Comparison of ENCODE assay signal across 31 mouse cellular contexts in the genomic region with DNA sequence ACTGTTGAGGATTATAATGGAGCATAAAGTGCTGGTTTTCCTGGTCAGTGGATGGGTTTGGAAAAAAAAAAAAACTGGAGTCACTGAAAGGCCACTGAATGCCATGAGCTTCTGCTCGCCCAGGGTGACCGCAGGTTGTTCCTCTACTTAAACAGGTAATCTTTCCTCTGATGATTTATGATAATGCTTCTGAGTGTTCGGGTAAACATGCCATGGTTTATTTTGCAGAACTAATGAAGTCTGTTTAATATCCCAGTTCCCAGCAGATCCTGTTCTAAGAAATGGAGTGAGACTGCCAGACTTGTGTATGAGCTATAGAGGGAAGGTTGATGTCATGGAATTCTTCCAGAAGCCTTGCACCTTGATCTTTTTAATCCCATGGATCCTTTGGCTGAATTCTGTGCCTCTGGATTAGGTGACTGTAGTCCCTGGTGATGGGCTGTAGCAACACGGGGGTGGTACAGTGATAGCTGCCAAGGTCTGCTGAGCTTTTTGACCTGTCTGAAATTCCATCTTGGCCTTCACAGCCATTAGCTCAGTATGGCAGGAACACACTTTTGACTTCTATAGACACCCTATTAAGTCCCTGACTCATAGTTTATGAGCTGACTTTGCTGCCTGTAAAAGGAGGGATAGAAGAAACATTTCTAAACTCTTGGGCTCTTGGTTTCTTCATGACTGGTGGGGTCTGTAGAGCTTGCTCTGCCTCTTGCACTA.
A peak's percentile ranks its signal among the peaks of the same experiment; 100 is the strongest.
DNase-seq lines count a peak whose midpoint lies in the region; ATAC-seq and TF ChIP-seq lines count a peak whose summit lies in the region.
"Had no signal": no experiment of that assay in that cellular context is flagged by ENCODE, and none has a peak within 500 bp of the region (broad histone marks: within the 10 kb centered on the region; RNA-seq: fewer than 3 reads in every experiment).

No protein-coding gene starts in this region.

- TF ChIP-seq CTCF in Patski (IDR thresholded peaks at IDR 0.05): no peak
- no peak for TF ChIP-seq CTCF in kidney, postnatal 0 days (IDR thresholded peaks at IDR 0.05; ENCODE audit: low read depth)

- peak; percentile 42 for DNase-seq in kidney, adult 11 months
- DNase-seq in kidney, postnatal 10 days: no peak
- DNase-seq in Patski (ENCODE audit: low read depth, low spot score): peak; percentile 19
- peak; percentile 50 for DNase-seq in kidney, adult 9 months
- peak; percentile 43 for DNase-seq in kidney, postnatal 0 days (ENCODE audit: low spot score)
- no peak for DNase-seq in adrenal gland, adult 2 months
- DNase-seq in adipocyte (ENCODE audit: low spot score): no peak
- DNase-seq: adrenal gland, postnatal 10 days; B cell, adult 2 months; cerebellum, adult 11 months; cerebellum, adult 2 months; cerebellum, adult 9-11 months; cerebellum, postnatal 25 days; embryo, embryonic 11 days; gastrocnemius, postnatal 10 days; gastrocnemius, postnatal 36 days; heart, postnatal 10 days; heart, postnatal 36 days had no signal

- in situ Hi-C loops in Patski (cut with MboI; ENCODE audit: low pct_unique_long_range_greater_than_20kb): no loop called here

- H3K4me3 ChIP-seq in kidney, postnatal 0 days (replicated peaks; ENCODE audit: low read depth, low read length): no peak overlapping the region
- H3K4me3 ChIP-seq: embryonic facial prominence, embryonic 10.5 days; embryonic facial prominence, embryonic 13.5 days; erythroblast, embryonic 14.5 days; forebrain, embryonic 12.5 days; forebrain, embryonic 15.5 days; heart, embryonic 12.5 days; heart, embryonic 15.5 days; hindbrain, embryonic 10.5 days; hindbrain, embryonic 13.5 days had no signal

- CTCF ChIA-PET in Patski (lab: Charles Lee): interaction anchor here (1.4 kb wide), 1 partner anchor 11 kb away, joined by 3 read pairs; no protein-coding TSS in a partner anchor

- POLR2A ChIA-PET in Patski (lab: Charles Lee): interaction anchor here (0.6 kb wide), 1 partner anchor 128 kb away, joined by 3 read pairs; no protein-coding TSS in a partner anchor

- H3K27me3 ChIP-seq in Patski: peaks cover 11% of the 10 kb centered on the region
- H3K27me3 ChIP-seq in kidney, postnatal 0 days (ENCODE audit: insufficient read depth, low read length): no peaks in the 10 kb centered on the region
- H3K27me3 ChIP-seq: CH12.LX; embryonic facial prominence, embryonic 13.5 days; forebrain, embryonic 12.5 days; forebrain, embryonic 15.5 days; heart, embryonic 12.5 days; heart, embryonic 15.5 days; hindbrain, embryonic 13.5 days had no signal

- H3K36me3 ChIP-seq in kidney, postnatal 0 days (ENCODE audit: insufficient read depth, low read length): no peaks in the 10 kb centered on the region
- H3K36me3 ChIP-seq: embryonic facial prominence, embryonic 10.5 days; embryonic facial prominence, embryonic 13.5 days; forebrain, embryonic 12.5 days; forebrain, embryonic 15.5 days; G1E; heart, embryonic 12.5 days; heart, embryonic 15.5 days; hindbrain, embryonic 10.5 days; hindbrain, embryonic 13.5 days had no signal

- H3K4me1 ChIP-seq in kidney, postnatal 0 days (replicated peaks; ENCODE audit: insufficient read depth, low read length): no peaks in the 10 kb centered on the region
- H3K4me1 ChIP-seq: embryonic facial prominence, embryonic 10.5 days; embryonic facial prominence, embryonic 13.5 days; forebrain, embryonic 12.5 days; forebrain, embryonic 15.5 days; heart, embryonic 12.5 days; hindbrain, embryonic 10.5 days; hindbrain, embryonic 13.5 days had no signal

- no peaks in the 10 kb centered on the region for H3K9me3 ChIP-seq in kidney, postnatal 0 days (replicated peaks; ENCODE audit: low read length)
- H3K9me3 ChIP-seq: embryonic facial prominence, embryonic 10.5 days; embryonic facial prominence, embryonic 13.5 days; forebrain, embryonic 12.5 days; forebrain, embryonic 15.5 days; G1E; heart, embryonic 12.5 days; heart, embryonic 15.5 days; hindbrain, embryonic 10.5 days; hindbrain, embryonic 13.5 days had no signal

- WGBS in kidney, postnatal 0 days: 33% methylated on average over 4 of the region's 4 CpGs

- 0 out of 2 replicates have a peak overlapping the region, but pooled peaks have one; percentile 1 for H3K27ac ChIP-seq in kidney, postnatal 0 days
- H3K27ac ChIP-seq: embryonic facial prominence, embryonic 10.5 days; embryonic facial prominence, embryonic 13.5 days; forebrain, embryonic 12.5 days; forebrain, embryonic 15.5 days; heart, embryonic 15.5 days; hindbrain, embryonic 10.5 days; hindbrain, embryonic 13.5 days had no signal

- peak; percentile 51 for ATAC-seq in Patski
- peak; percentile 69; the same call in 1 of the 2 replicates for ATAC-seq in kidney, postnatal 0 days (replicated peaks; ENCODE audit: low FRiP score, low read depth)
- no peak for ATAC-seq in frontal cortex, adult (ENCODE audit: low TSS enrichment)
- ATAC-seq: forebrain, embryonic 15.5 days; hindbrain, embryonic 16.5 days had no signal

- H3K4me2 ChIP-seq in kidney, postnatal 0 days (ENCODE audit: low read length): no peak overlapping the region
- H3K4me2 ChIP-seq: embryonic facial prominence, embryonic 13.5 days; forebrain, embryonic 12.5 days; forebrain, embryonic 15.5 days; heart, embryonic 12.5 days; heart, embryonic 15.5 days; hindbrain, embryonic 13.5 days had no signal

- H3K9ac ChIP-seq in kidney, postnatal 0 days (ENCODE audit: low read depth, low read length): no peak overlapping the region
- H3K9ac ChIP-seq: embryonic facial prominence, embryonic 13.5 days; forebrain, embryonic 12.5 days; forebrain, embryonic 15.5 days; heart, embryonic 12.5 days; heart, embryonic 15.5 days; hindbrain, embryonic 13.5 days had no signal

Comparison
In these comparisons a context has a peak if more than half of its experiments do, and no peak if none do; other contexts are left out.
1. DNase-seq: peak in kidney, adult 11 months (single experiment), Patski (single experiment), kidney, adult 9 months (single experiment) and kidney, postnatal 0 days (single experiment); none in kidney, postnatal 10 days (single experiment), adrenal gland, adult 2 months (single experiment) and adipocyte (single experiment).